Mouse (Mus musculus) hindbrain, embryonic 11.5 days (tissue): ENCODE measurements around the gene Pilrb1. TPM values are rescaled to one million over a fixed set of nuclear protein-coding genes. Genes with fewer than 3 reads are reported as not detected.
A peak's percentile ranks its signal among the peaks of the same experiment; 100 is the strongest.
"Not testable (repeated sequence)": the region's sequence is repeated elsewhere in the genome, so short reads cannot be mapped to it uniquely, and the experiment has no call there.

Experiments used
- ATAC-seq: fragments of 200-750 bp; cut with Nextera tagmentation; 2 replicates; pipeline ENCODE4 v1.8.0; 2017; ENCODE audit warnings: mild to moderate bottlenecking, moderate TSS enrichment, moderate library complexity; ENCODE audit not compliant: low FRiP score
- DNase-seq: peaks from one replicate; pipeline ENCODE4 v3.0.0-alpha.2; 2015; ENCODE audit warnings: low spot score
- H3K27ac ChIP-seq: fragments of 300-500 bp; sonication (generic); 2 replicates; pipeline ENCODE4 v1.5.1; 2014; ENCODE audit warnings: mild to moderate bottlenecking, low read depth, low read length
- H3K27me3 ChIP-seq: fragments of 300-500 bp; sonication (generic); 2 replicates; pipeline ENCODE4 v1.6.1; 2014; ENCODE audit warnings: mild to moderate bottlenecking, low read length, moderate library complexity, mixed read lengths; ENCODE audit not compliant: control insufficient read depth, insufficient read depth
- H3K36me3 ChIP-seq: fragments of 300-500 bp; sonication (generic); 2 replicates; pipeline ENCODE4 v1.6.1; 2014; ENCODE audit warnings: mild to moderate bottlenecking, low read length, moderate library complexity, mixed read lengths; ENCODE audit not compliant: control insufficient read depth, insufficient read depth
- H3K4me1 ChIP-seq: fragments of 300-500 bp; sonication (generic); replicated peaks from 2 replicates; pipeline ENCODE4 v1.6.1; 2014; ENCODE audit warnings: low read length, mixed read lengths; ENCODE audit not compliant: control insufficient read depth, insufficient read depth
- H3K4me2 ChIP-seq: fragments of 300-500 bp; sonication (generic); replicated peaks from 2 replicates; pipeline ENCODE4 v1.6.1; 2014; ENCODE audit warnings: mild to moderate bottlenecking, low read depth, low read length
- H3K4me3 ChIP-seq: fragments of 300-500 bp; sonication (generic); 2 replicates; pipeline ENCODE4 v1.5.1; 2014; ENCODE audit warnings: low read depth, low read length
- H3K9ac ChIP-seq: fragments of 300-500 bp; sonication (generic); 2 replicates; pipeline ENCODE4 v1.6.1; 2014; ENCODE audit warnings: low read depth, low read length
- H3K9me3 ChIP-seq: fragments of 300-500 bp; sonication (generic); 2 replicates; pipeline ENCODE4 v1.6.1; 2016; ENCODE audit warnings: low read length; ENCODE audit not compliant: control insufficient read depth
- WGBS: fragments of 180-500 bp; shearing (Covaris S2); extraction: QIAGEN DNeasy Blood & Tissue Kit; methylation state at CpG from one replicate; pipeline ENCODE4 v1.1.7; 2014; 5-methylcytosine and 5-hydroxymethylcytosine counted together
- polyA plus RNA-seq: library from polyadenylated mRNA; unstranded; fragments of >200 nt; fragmentation: Nextera tagmentation; extraction: Ambion mirVana; gene quantifications from 2 replicates; pipeline ENCODE4 v1.2.1, GENCODE M21; 2014

The Pilrb1 gene
- polyA plus RNA-seq = not detected in 2 replicates

GRCm38 (mm10) chr5:137857960-137858710 is at the start of gene Pilrb1:
TSS of gene Pilrb1 (minus strand) at chr5:137858106.
- 86% methylated on average over 2 of the region's 2 CpGs for WGBS
- not testable (repeated sequence) for H3K27ac ChIP-seq, H3K4me3 ChIP-seq, H3K36me3 ChIP-seq, DNase-seq, H3K9ac ChIP-seq, H3K4me2 ChIP-seq, H3K27me3 ChIP-seq, H3K9me3 ChIP-seq, ATAC-seq, H3K4me1 ChIP-seq

DNA sequence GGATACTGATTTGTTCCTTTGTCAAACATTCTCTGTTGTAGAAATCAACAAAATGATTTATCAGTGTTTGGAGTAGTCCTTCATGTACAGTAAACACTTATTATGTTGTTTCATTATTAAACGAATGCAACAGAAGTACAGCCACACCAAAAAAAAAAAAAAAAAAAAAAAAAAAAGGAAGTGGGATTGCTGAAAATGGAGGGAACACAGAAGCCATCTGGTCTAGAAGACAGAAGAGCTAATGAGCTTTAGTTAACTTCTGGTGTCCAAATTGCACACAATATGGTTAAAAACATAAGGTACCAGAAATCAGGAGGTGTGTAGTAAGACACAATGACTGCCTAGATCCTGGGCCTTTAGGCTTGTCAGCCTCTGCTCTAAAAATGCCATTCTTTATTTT is 39.9 kb upstream of the Pilrb1 start:
- 93% methylated on average over 1 of the region's 1 CpGs for WGBS
- Histone ChIP-seq H3K27ac (no peak overlapping the region), H3K4me1 (no peaks in the 10 kb centered on the region), H3K27me3 (no peaks in the 10 kb centered on the region), H3K4me2 (no peak overlapping the region), H3K9ac (no peak overlapping the region), H3K4me3 (no peak overlapping the region), H3K36me3 (no peaks in the 10 kb centered on the region), H3K9me3 (no peaks in the 10 kb centered on the region)
- ATAC-seq (no peak), DNase-seq (no peak)

DNA sequence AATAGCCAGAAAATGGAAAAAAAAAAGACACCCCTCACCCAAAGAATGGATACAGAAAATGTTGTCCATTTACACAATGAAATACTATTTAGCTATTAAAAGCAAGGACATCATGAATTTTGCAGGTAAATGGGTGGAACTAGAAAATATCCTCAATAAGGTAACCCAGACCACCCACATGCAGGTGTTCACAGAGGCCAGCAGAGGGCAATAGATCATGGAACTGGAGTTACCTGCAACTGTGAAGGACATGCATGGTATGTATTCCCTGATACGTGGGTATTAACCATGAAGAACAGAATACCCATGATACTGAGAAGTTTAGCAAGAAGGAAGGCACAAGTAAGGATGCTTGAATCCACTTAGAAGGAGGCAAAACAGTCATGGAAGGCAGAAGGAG is 35.0 kb upstream of the Pilrb1 start:
- Histone ChIP-seq H3K9ac (no peak overlapping the region), H3K9me3 (no peaks in the 10 kb centered on the region), H3K4me2 (no peak overlapping the region), H3K36me3 (no peaks in the 10 kb centered on the region), H3K4me1 (no peaks in the 10 kb centered on the region), H3K27me3 (no peaks in the 10 kb centered on the region), H3K27ac (no peak overlapping the region), H3K4me3 (no peak overlapping the region)
- WGBS = 66% methylated on average over 1 of the region's 1 CpGs
- ATAC-seq = no peak
- no peak for DNase-seq

DNA sequence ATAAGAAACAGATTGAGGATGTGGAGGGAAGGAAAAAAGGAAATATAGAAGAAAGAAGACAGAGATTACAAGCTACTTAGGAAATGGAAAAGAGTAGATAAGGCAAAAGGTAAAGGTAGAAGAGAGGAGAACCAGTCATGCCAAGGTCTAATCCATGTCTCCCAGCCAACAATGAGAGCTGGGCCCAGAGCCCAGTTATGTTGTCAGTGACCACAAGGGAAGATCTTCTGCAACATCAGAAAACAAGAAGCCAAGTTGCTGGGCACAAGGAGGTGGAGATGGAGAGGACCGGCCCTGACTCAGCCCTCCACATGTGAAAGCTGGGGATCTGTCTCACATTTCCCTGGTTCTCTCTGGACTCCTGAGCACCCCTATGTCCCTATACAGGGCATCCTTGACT is 29.8 kb upstream of the Pilrb1 start:
- H3K36me3 ChIP-seq = no peaks in the 10 kb centered on the region
- H3K4me2 ChIP-seq = no peak overlapping the region
- H3K9me3 ChIP-seq = no peaks in the 10 kb centered on the region
- no peak overlapping the region for H3K9ac ChIP-seq
- no peak for ATAC-seq
- H3K27me3 ChIP-seq = no peaks in the 10 kb centered on the region
- no peaks in the 10 kb centered on the region for H3K4me1 ChIP-seq
- H3K4me3 ChIP-seq = no peak overlapping the region
- no peak for DNase-seq
- 100% methylated on average over 1 of the region's 1 CpGs for WGBS
- H3K27ac ChIP-seq = no peak overlapping the region

GRCm38 (mm10) chr5:137885894-137886293 is 28.0 kb upstream of the Pilrb1 start:
- no peaks in the 10 kb centered on the region for H3K4me1 ChIP-seq
- no peak overlapping the region for H3K27ac ChIP-seq
- ATAC-seq (no peak), DNase-seq (peak; percentile 69)
- H3K9me3 ChIP-seq = no peaks in the 10 kb centered on the region
- WGBS = 12% methylated on average over 2 of the region's 2 CpGs
- no peak overlapping the region for H3K4me2 ChIP-seq
- H3K27me3 ChIP-seq = no peaks in the 10 kb centered on the region
- no peaks in the 10 kb centered on the region for H3K36me3 ChIP-seq
- H3K9ac ChIP-seq = no peak overlapping the region
- no peak overlapping the region for H3K4me3 ChIP-seq

DNA sequence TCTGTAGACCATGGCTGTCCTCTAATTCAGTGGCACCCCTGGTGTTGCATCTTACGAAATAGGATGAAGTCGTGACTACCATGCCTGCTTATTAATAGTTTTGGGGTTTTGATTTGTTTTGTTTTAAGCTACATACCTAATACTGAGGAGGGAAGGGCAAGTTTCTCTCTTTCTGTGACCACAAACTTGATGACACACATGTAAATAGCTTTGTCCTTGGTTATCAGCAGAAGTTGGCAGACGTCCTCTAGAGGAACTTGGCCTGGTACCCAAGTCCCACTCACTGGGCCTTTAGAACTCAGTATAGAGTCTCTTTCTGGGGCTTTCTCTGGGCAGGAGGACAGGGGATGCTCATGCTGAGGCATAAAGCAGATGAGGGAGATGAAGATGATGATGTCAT is 25.4 kb upstream of the Pilrb1 start:
- no peak overlapping the region for H3K4me3 ChIP-seq
- no peak overlapping the region for H3K9ac ChIP-seq
- no peaks in the 10 kb centered on the region for H3K9me3 ChIP-seq
- no peak for DNase-seq
- H3K4me1 ChIP-seq = no peaks in the 10 kb centered on the region
- ATAC-seq = no peak
- no peaks in the 10 kb centered on the region for H3K36me3 ChIP-seq
- no peak overlapping the region for H3K27ac ChIP-seq
- H3K27me3 ChIP-seq = no peaks in the 10 kb centered on the region
- no peak overlapping the region for H3K4me2 ChIP-seq
- WGBS = 85% methylated on average over 3 of the region's 3 CpGs

GRCm38 (mm10) chr5:137882922-137883321 is 25.0 kb upstream of the Pilrb1 start:
- Histone ChIP-seq H3K27ac (no peak overlapping the region), H3K27me3 (no peaks in the 10 kb centered on the region), H3K4me1 (no peaks in the 10 kb centered on the region), H3K9ac (no peak overlapping the region), H3K36me3 (no peaks in the 10 kb centered on the region), H3K9me3 (no peaks in the 10 kb centered on the region), H3K4me2 (no peak overlapping the region), H3K4me3 (no peak overlapping the region)
- WGBS = 84% methylated on average over 4 of the region's 4 CpGs
- ATAC-seq (no peak), DNase-seq (no peak)

DNA sequence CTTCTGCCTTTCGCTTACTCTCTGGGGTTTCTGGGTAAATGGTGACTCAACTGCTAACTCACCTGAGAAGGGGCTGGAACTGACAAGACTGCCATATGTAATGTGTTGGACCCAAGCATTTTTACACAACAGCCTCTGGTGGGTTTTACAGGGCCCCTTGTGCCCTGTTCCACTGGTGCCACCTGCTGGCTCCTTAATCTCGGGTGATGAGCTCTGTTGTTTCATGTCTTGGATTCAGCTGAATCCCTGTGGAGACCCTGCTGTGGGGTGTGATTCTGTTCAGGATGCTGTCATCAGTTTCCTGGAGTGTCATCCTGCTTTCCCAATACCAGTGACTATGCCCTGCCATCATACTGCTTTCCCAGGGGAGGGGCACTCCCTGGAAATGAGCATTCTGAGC is 20.0 kb upstream of the Pilrb1 start:
- ATAC-seq = no peak

GRCm38 (mm10) chr5:137875054-137875453 is 17.1 kb upstream of the Pilrb1 start:
- no peak overlapping the region for H3K9ac ChIP-seq
- DNase-seq (no peak), ATAC-seq (no peak)
- H3K4me3 ChIP-seq = no peak overlapping the region
- WGBS = 83% methylated on average over 2 of the region's 2 CpGs
- H3K9me3 ChIP-seq = no peaks in the 10 kb centered on the region
- H3K4me1 ChIP-seq = no peaks in the 10 kb centered on the region
- H3K27me3 ChIP-seq = no peaks in the 10 kb centered on the region
- H3K36me3 ChIP-seq = no peaks in the 10 kb centered on the region
- no peak overlapping the region for H3K4me2 ChIP-seq
- no peak overlapping the region for H3K27ac ChIP-seq

More for the DNA sequence above, 20.0 kb upstream of the Pilrb1 start:
- H3K27ac ChIP-seq = no peak overlapping the region
- no peak overlapping the region for H3K9ac ChIP-seq
- H3K4me2 ChIP-seq = no peak overlapping the region
- no peaks in the 10 kb centered on the region for H3K4me1 ChIP-seq
- no peaks in the 10 kb centered on the region for H3K27me3 ChIP-seq
- 61% methylated on average over 2 of the region's 2 CpGs for WGBS
- peak; percentile 5 for DNase-seq
- H3K9me3 ChIP-seq = no peaks in the 10 kb centered on the region
- H3K36me3 ChIP-seq = no peaks in the 10 kb centered on the region
- H3K4me3 ChIP-seq = no peak overlapping the region
